Mouse (Mus musculus): ENCODE measurements around the gene Slc8b1. TPM values are rescaled to one million over a fixed set of nuclear protein-coding genes. Genes with fewer than 3 reads are reported as not detected.

Gene Slc8b1
- total and polyA plus RNA-seq, 3 experiments = 3.2 to 5.8 (median 5.1) TPM

DNA sequence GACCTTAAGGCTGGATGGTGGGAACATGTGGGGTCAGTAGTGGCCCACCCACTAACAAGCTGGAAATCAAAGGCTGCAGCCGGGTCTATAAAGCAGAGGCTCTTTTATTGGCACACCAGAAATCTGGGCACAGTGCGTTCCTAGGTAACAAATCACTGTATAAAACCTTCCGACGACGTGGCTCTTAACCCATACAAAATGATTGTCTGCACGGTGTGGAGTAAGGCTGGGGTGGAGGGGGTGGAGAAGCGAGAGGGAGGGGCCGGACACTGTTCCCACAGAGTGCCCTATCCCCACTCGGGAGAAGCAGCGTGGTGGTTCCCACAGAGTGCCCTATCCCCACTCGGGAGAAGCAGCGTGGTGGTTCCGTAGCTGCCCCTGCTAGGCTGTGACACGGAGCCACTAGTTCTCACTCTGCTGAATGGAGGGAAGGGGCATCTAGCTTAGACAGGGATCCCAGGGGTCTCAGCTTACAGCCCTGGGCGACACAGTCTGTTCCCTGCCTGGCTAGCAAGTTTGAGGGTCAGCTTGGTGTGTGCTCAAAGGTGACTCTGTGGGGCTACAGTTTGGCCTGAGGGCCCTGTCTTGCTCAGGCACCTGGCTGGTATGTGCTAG is 23.2 kb downstream of the Slc8b1 start:
- Histone ChIP-seq H3K9me3 (replicated peaks; ENCODE audit: low read length) (no peaks in the 10 kb centered on the region), H3K27me3 (replicated peaks) (no peaks in the 10 kb centered on the region), H3K4me3 (replicated peaks in 1 of 3; ENCODE audit: low read depth in 2 of 3, low read length in 2 of 3, poor library complexity in 1 of 3) (no peak overlapping the region), H3K4me1 (ENCODE audit: control insufficient read depth in 1 of 2, insufficient read depth in 2 of 2) (peaks cover 3 to 13% of the 10 kb centered on the region in 2 experiments; a peak in 3 of 4 replicates), H3K9ac (ENCODE audit: insufficient read depth, low read depth) (no peak overlapping the region), H3K79me2 (replicated peaks; ENCODE audit: control insufficient read depth, extremely low read depth, insufficient read depth, poor library complexity, severe bottlenecking) (no peaks in the 10 kb centered on the region), H3K4me2 (ENCODE audit: insufficient read depth, low read depth, poor library complexity, severe bottlenecking) (no peak overlapping the region), H3K27ac (ENCODE audit: insufficient read depth, low read depth) (no peak overlapping the region), H3K36me3 (replicated peaks in 1 of 2; ENCODE audit: control insufficient read depth in 1 of 2, insufficient read depth in 1 of 2, low read length in 1 of 2) (peaks cover 0 to 77% of the 10 kb centered on the region in 2 experiments)
- no peak for DNase-seq (ENCODE audit: extremely low read depth)
- in situ Hi-C loops (cut with MboI; ENCODE audit: low pct_ligation_motif_present, low pct_unique_long_range_greater_than_20kb, low sequenced_read_pairs) = no loop called here
- TF ChIP-seq GABPA (IDR thresholded peaks at IDR 0.05; ENCODE audit: insufficient replicate concordance, low read depth, low read length) (no peak), IRF4 (IDR thresholded peaks at IDR 0.05; ENCODE audit: low read depth, low read length) (no peak), KAT2A (IDR thresholded peaks at IDR 0.05; ENCODE audit: insufficient replicate concordance, low read length) (no peak), E2F4 (IDR thresholded peaks at IDR 0.05; ENCODE audit: insufficient replicate concordance, low read depth, low read length) (no peak), ZMIZ1 (IDR thresholded peaks at IDR 0.05; ENCODE audit: low read depth, low read length) (no peak), NRF1 (IDR thresholded peaks at IDR 0.05; ENCODE audit: low read depth, low read length) (no peak), ZNF384 (IDR thresholded peaks at IDR 0.05; ENCODE audit: low read depth, low read length) (no peak), POLR2A (IDR thresholded peaks at IDR 0.05; ENCODE audit: low read depth, low read length) (no peak), CHD1 (IDR thresholded peaks at IDR 0.05; ENCODE audit: low read depth, low read length) (no peak), POLR2AphosphoS2 (IDR thresholded peaks at IDR 0.05; ENCODE audit: low read depth, low read length) (no peak), MAX (IDR thresholded peaks at IDR 0.05; ENCODE audit: low read length) (no peak), MXI1 (IDR thresholded peaks at IDR 0.05; ENCODE audit: low read depth, low read length) (no peak), ZKSCAN1 (IDR thresholded peaks at IDR 0.05; ENCODE audit: borderline replicate concordance, low read depth, low read length) (no peak), JUN (IDR thresholded peaks at IDR 0.05; ENCODE audit: insufficient read depth, low read depth, low read length) (no peak)
- dilution Hi-C loops (cut with MboI; ENCODE audit: extremely low pct_ligation_motif_present, extremely low pct_unique_long_range_greater_than_20kb, low sequenced_read_pairs) = no loop called here

GRCm38 (mm10) chr5:120534686-120535075 is 23.7 kb downstream of the Slc8b1 start:
- no peak for TF ChIP-seq JUN (IDR thresholded peaks at IDR 0.05; ENCODE audit: insufficient read depth, low read depth, low read length)
- no peak for TF ChIP-seq UBTF (IDR thresholded peaks at IDR 0.05; ENCODE audit: low read depth, low read length)
- TF ChIP-seq ELF1 (IDR thresholded peaks at IDR 0.05; ENCODE audit: low read depth, low read length) = no peak
- no peak for TF ChIP-seq MXI1 (IDR thresholded peaks at IDR 0.05; ENCODE audit: low read depth, low read length)
- no peak for TF ChIP-seq MAZ (IDR thresholded peaks at IDR 0.05; ENCODE audit: low read depth, low read length)
- TF ChIP-seq ETS1 (conservative IDR thresholded peaks at IDR 0.05; ENCODE audit: low read depth, low read length) = no peak
- TF ChIP-seq MAFK (IDR thresholded peaks at IDR 0.05; ENCODE audit: insufficient replicate concordance, low read length) = no peak
- no peak for TF ChIP-seq PAX5 (IDR thresholded peaks at IDR 0.05; ENCODE audit: low read length)
- no peak for TF ChIP-seq MYC (IDR thresholded peaks at IDR 0.05; ENCODE audit: low read depth, low read length)
- DNase-seq (ENCODE audit: extremely low read depth) = no peak
- H3K27ac ChIP-seq (ENCODE audit: insufficient read depth, low read depth) = no peak overlapping the region
- H3K9me3 ChIP-seq (replicated peaks; ENCODE audit: low read length) = no peaks in the 10 kb centered on the region
- no peak overlapping the region for H3K9ac ChIP-seq (ENCODE audit: insufficient read depth, low read depth)
- dilution Hi-C loops (cut with MboI; ENCODE audit: extremely low pct_ligation_motif_present, extremely low pct_unique_long_range_greater_than_20kb, low sequenced_read_pairs) = no loop called here
- peaks cover 0 to 77% of the 10 kb centered on the region in 2 experiments for H3K36me3 ChIP-seq (replicated peaks in 1 of 2; ENCODE audit: control insufficient read depth in 1 of 2, insufficient read depth in 1 of 2, low read length in 1 of 2)
- peaks cover 3 to 13% of the 10 kb centered on the region in 2 experiments; a peak in 3 of 4 replicates for H3K4me1 ChIP-seq (ENCODE audit: control insufficient read depth in 1 of 2, insufficient read depth in 2 of 2)
- H3K4me2 ChIP-seq (ENCODE audit: insufficient read depth, low read depth, poor library complexity, severe bottlenecking) = no peak overlapping the region
- no peak overlapping the region for H3K4me3 ChIP-seq (replicated peaks in 1 of 3; ENCODE audit: low read depth in 2 of 3, low read length in 2 of 3, poor library complexity in 1 of 3)
- H3K79me2 ChIP-seq (replicated peaks; ENCODE audit: control insufficient read depth, extremely low read depth, insufficient read depth, poor library complexity, severe bottlenecking) = no peaks in the 10 kb centered on the region
- no peaks in the 10 kb centered on the region for H3K27me3 ChIP-seq (replicated peaks)
- in situ Hi-C loops (cut with MboI; ENCODE audit: low pct_ligation_motif_present, low pct_unique_long_range_greater_than_20kb, low sequenced_read_pairs) = no loop called here
